Mouse (Mus musculus) left cerebral cortex, postnatal 25 days (tissue): Measurements from ENCODE around the gene Mpc1. TPM values are rescaled to one million over a fixed set of nuclear protein-coding genes. Genes with fewer than 3 reads are reported as not detected.
"Not testable (repeated sequence)": the region's sequence is repeated elsewhere in the genome, so short reads cannot be mapped to it uniquely, and the experiment has no call there.

Source experiments
- DNase-seq, 2 experiments: peaks; one replicate each; pipeline ENCODE4 v3.0.0; 2022; ENCODE audit warnings: low spot score in 2 of 2, mixed read lengths in 1 of 2
- intact Hi-C: fragments of 180-260 bp; cut with DNase I; formaldehyde crosslinking; loops from one replicate; pipeline ENCODE4 v1.15.1; 2025
- total RNA-seq, 2 experiments: library from RNA; stranded (reverse); gene quantifications; 2 replicates each; pipeline ENCODE4 v1.2.3; 2021

Gene Mpc1
- total RNA-seq, 2 experiments from 2014 or later: 183 to 190 TPM

- intact Hi-C loops: loop anchor here (2.0 kb wide), 1 partner anchor 61 kb away; no protein-coding TSS in a partner anchor
- no peak for DNase-seq
These were observed 29.0 kb downstream of the Mpc1 start for GRCm38 (mm10) chr17:8311751-8312150.

- DNase-seq: no peak
- intact Hi-C loops: no loop called here
These were observed 31.3 kb downstream of the Mpc1 start for GRCm38 (mm10) chr17:8313976-8314375.

GRCm38 (mm10) chr17:8316251-8316650 lies 33.5 kb downstream of the Mpc1 start:
- DNase-seq: peak in 1 of 2 experiments; percentile 38

GRCm38 (mm10) chr17:8326877-8327276 lies 44.2 kb downstream of the Mpc1 start:
- intact Hi-C loops, DNase-seq: not testable (repeated sequence)

More at GRCm38 (mm10) chr17:8316251-8316650, 33.5 kb downstream of the Mpc1 start:
- intact Hi-C loops: loop anchor here (1.0 kb wide), 1 partner anchor 56 kb away; no protein-coding TSS in a partner anchor

DNA sequence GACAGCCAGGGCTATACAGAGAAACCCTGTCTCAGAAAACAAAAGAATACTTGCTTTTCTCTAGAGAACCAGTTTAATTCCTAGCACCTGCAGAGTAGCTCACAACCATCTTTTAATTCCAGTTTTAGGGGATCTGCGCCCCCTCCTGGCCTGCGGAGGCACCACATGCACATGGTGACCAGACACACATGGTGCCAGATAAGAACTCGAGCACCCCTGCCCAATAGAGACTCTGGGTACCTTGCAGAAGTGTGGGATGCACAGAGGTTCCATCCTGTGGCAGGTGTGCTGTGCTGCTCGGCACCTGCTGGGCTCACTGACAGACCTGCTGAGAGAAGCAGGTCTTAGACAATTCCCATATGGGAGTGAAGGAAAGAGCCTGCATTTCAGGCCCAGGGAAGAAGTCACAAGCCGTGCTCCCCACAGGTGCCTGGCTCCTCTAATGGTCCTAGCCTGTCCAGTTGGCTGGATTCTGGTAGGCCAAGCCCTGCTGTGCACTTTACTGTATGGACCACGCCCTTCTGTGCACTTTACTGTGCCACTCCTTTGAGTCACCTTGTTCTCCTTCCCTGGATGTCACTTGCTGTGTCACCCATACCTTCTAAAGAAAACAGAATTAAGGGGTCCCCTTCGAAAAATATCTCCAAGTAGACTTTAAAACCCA lies 45.9 kb downstream of the Mpc1 start:
- no peak for DNase-seq
- intact Hi-C loops: no loop called here

GRCm38 (mm10) chr17:8330602-8331001 lies 47.9 kb downstream of the Mpc1 start:
- DNase-seq: no peak
- intact Hi-C loops: no loop called here

GRCm38 (mm10) chr17:8337159-8337558 lies 54.5 kb downstream of the Mpc1 start, which contains the start of gene Prr18:
TSS of gene Prr18 (plus strand) at chr17:8337459.
- DNase-seq, intact Hi-C loops: not testable (repeated sequence)

DNA sequence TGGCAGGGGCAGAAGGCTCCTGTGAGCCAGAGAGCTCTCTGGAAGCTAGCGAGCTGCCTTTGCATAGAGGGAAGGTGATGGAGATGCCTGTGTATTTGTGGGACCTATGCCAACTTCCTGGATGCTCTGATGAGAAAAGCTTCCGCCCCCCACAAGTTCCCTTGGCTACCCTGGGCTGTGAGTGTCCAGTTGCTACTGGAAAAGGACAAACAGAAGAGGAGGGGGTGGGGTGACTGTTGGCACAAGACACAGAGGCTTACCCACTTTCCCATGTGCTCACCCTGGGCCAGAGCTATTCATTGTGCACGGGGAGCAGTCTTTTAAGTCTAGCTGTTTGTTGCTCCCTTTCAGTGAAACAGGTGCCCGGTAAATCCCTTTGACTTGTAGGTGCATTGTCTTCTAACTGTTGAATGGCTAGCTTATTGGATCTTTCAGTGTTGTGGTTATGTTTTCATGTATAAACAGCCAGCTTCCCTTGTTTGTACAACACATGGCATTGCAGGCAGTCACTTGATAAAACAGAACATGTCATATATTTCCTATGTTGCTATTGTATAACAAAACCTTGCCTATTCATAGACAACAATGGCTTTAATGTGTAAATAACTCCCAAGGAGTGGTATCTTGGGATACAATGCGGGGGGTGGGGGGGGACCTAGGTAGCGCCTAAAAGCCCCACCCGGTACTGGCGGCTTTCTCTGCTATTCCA lies 57.1 kb downstream of the Mpc1 start:
- DNase-seq: no peak
- intact Hi-C loops: no loop called here

DNA sequence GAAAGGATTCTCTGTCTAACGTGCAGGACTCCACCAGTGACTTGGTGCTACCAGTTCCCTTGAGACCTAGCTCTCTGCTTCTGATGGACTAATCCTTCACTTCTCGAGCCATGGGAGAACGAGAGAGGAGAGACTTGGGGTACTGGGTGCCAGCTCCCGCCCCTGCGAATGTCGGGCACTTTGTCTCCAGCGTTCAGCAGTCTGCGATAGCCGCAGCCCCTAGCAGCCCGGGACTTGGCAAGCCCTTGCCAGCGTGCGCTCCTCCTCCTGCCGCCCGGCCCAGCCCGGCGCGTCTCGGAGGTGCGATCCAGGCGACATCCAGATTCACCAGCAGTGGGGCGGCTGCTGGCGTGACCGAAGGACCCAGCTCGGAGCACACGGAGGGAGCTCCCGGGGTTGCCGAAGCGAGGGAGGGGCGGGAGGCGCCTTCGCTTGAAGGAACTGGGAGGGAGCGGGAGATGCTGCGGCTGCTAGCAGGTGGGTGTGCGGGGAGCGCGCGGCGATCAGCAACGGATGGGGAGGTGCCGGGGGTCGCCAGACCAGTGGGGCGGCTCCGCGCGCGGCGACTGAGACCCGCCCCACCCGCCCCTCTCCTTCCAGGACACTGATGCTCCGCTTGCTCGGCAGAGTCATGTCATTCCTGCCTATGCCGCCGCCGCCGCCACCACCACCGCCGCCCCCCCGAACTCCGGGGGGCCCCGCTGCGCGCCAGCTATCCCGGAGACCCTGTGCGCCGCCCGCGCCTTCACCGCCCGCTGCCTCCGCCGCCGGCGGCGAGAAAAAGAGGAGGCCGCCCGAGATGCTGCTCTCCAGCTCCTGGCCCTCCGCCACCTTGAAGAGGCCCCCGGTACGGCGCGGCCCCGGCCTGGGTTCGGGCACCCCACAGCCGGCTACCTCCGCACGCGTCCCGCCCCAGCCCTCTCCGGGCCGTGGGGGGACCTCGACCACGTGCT lies 58.0 kb downstream of the Mpc1 start:
- peak; percentile 62 to 64 for DNase-seq
- intact Hi-C loops: no loop called here

GRCm38 (mm10) chr17:8341360-8341963 lies 58.8 kb downstream of the Mpc1 start:
- intact Hi-C loops: no loop called here
- no peak for DNase-seq

GRCm38 (mm10) chr17:8342706-8343105 lies 60.0 kb downstream of the Mpc1 start:
- intact Hi-C loops: no loop called here
- DNase-seq: no peak

DNA sequence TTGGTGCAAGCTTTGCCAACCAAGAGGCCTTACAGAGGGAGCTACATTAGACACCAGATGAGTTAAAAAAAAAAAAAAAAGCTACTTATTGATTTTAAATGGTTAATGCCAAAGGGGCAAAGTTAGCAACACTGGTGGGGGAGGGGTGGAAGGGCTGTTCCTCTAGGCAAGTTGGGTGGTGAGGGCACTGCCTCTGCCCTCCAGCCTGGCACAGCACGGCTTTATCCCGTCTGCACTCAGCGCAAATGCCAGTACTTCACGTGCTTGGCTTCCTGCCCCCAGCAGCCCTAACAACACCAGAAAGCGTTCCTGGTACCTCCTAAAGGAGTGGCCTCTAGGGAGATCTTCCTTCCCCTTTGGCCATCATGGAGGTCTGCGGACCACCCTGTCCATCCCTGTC lies 60.7 kb downstream of the Mpc1 start:
- intact Hi-C loops: no loop called here
- DNase-seq: no peak

Other genes starting within 250 kb of the Mpc1 start
- under 1 TPM; 0.14 to 0.28 TPM for gene Gm49673, start 135.1 kb upstream of the Mpc1 start, total RNA-seq
- 1 to 10 TPM; 4.1 to 4.9 TPM for gene Rnaset2a, start 134.8 kb upstream of the Mpc1 start, total RNA-seq
- gene Fgfr1op, start 117.4 kb upstream of the Mpc1 start, total RNA-seq: 10 to 100 TPM; 19.5 to 21.5 TPM
- not detected for gene Ccr6, start 46.9 kb upstream of the Mpc1 start, total RNA-seq
- gene Sft2d1, start 28.2 kb downstream of the Mpc1 start, total RNA-seq: 10 to 100 TPM; 57.1 to 64.1 TPM
- gene Prr18, start 54.6 kb downstream of the Mpc1 start, total RNA-seq: 10 to 100 TPM; 12.2 to 15.7 TPM
- under 1 TPM; 0.41 to 0.55 TPM for gene T2, start 73.1 kb downstream of the Mpc1 start, total RNA-seq
- not detected for gene T, start 151.5 kb downstream of the Mpc1 start, total RNA-seq
- 100 to 1,000 TPM in 1 of 2 experiments, 10 to 100 TPM in 1; 64.8 to 174 TPM for gene Pde10a, start 242.5 kb downstream of the Mpc1 start, total RNA-seq